18 mouse cellular contexts compared by ENCODE assay signal in genomic region chr6:23055734-23056133, GRCm38 (mm10).
"Had no signal": no experiment of that assay in that cellular context is flagged by ENCODE, and none has a peak within 500 bp of the region (broad histone marks: within the 10 kb centered on the region; RNA-seq: fewer than 3 reads in every experiment).

No protein-coding gene starts in this region.

- H3K9ac ChIP-seq: limb, embryonic 13.5 days; liver, embryonic 12.5 days; liver, embryonic 15.5 days; lung, embryonic 15.5 days; midbrain, embryonic 15.5 days; neural tube, embryonic 13.5 days had no signal

- H3K9me3 ChIP-seq: liver, embryonic 15.5 days; lung, embryonic 15.5 days; midbrain, embryonic 15.5 days; neural tube, embryonic 13.5 days had no signal

- H3K36me3 ChIP-seq: limb, embryonic 13.5 days; liver, embryonic 12.5 days; liver, embryonic 15.5 days; lung, embryonic 15.5 days had no signal

- H3K4me2 ChIP-seq: limb, embryonic 13.5 days; liver, embryonic 12.5 days; liver, embryonic 15.5 days; lung, embryonic 15.5 days; midbrain, embryonic 15.5 days; neural tube, embryonic 13.5 days had no signal

- H3K4me1 ChIP-seq: limb, embryonic 13.5 days; liver, embryonic 12.5 days; liver, embryonic 15.5 days; lung, embryonic 15.5 days; midbrain, embryonic 15.5 days; neural tube, embryonic 13.5 days had no signal

- H3K27me3 ChIP-seq: limb, embryonic 13.5 days; liver, embryonic 12.5 days; liver, embryonic 15.5 days; lung, embryonic 15.5 days; midbrain, embryonic 15.5 days; neural tube, embryonic 13.5 days had no signal

- H3K4me3 ChIP-seq: limb, embryonic 13.5 days; liver, embryonic 12.5 days; liver, embryonic 15.5 days; lung, embryonic 15.5 days; midbrain, embryonic 15.5 days; myocyte; neural tube, embryonic 13.5 days had no signal

- DNase-seq: kidney, adult 9 months; kidney, postnatal 14 days; kidney, postnatal 4 days; left cerebral cortex, postnatal 4 days; liver; lung, adult 18-20 months; lung, postnatal 10 days; lung, postnatal 36 days; retina, postnatal 1 day; thymus, adult 18-20 months; thymus, postnatal 36 days had no signal

- H3K27ac ChIP-seq: limb, embryonic 13.5 days; liver, embryonic 12.5 days; liver, embryonic 15.5 days; lung, embryonic 15.5 days; midbrain, embryonic 15.5 days; neural tube, embryonic 13.5 days had no signal

- ATAC-seq: liver, embryonic 12.5 days had no signal
